Mouse (Mus musculus) liver, adult (tissue): Measurements from ENCODE around the gene Scn2a.

Experiments
- GATA4 ChIP-seq: IDR thresholded peaks from 2 replicates; pipeline ENCODE4 v1.6.1; 2014; ENCODE audit warnings: mild to moderate bottlenecking, low read length; ENCODE audit not compliant: insufficient replicate concordance

Scn2a gene

DNA sequence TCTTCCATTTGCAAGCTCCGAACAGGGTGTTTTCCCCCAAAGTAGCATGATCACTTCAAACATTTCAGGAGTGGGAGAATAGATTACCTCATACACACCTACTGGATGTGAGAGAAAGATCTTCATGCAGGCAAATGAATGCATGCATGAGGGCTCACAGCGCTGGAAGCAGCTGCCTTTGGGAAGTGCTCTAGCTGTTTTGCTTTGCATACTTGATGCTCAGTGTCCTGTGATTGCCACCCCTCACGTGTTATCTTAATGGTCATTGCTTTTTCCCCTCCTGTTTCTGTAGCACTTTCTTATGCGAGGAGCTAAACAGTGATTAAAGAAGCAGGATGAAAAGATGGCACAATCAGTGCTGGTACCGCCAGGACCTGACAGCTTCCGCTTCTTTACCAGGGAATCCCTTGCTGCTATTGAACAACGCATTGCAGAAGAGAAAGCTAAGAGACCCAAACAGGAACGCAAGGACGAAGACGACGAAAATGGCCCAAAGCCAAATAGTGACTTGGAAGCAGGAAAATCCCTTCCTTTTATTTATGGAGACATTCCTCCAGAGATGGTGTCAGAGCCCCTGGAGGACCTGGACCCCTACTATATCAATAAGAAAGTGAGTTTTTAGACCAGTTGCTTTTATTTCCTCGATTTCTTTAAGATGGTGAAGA, 49.7 kb downstream of the Scn2a start:
- TF ChIP-seq GATA4 = no peak

DNA sequence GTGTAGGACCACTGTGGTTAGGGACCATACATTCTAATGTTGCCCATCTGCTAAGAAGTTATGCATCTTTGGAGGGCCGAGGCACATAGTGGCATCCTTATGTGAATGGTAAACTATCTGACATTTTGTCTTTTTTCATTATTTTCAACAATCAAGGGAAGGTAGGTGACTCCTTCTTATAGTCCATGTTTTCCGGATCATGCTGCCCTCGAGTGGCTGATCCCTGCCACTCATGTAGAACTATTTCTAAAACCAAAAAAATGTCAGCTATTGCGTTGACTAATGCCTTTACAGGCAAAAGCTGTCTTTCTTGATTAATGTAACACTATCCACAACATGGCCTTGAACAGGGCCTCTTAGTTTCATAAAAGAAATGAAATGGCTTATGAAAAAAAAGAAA, 59.0 kb downstream of the Scn2a start:
- TF ChIP-seq GATA4 = no peak

DNA sequence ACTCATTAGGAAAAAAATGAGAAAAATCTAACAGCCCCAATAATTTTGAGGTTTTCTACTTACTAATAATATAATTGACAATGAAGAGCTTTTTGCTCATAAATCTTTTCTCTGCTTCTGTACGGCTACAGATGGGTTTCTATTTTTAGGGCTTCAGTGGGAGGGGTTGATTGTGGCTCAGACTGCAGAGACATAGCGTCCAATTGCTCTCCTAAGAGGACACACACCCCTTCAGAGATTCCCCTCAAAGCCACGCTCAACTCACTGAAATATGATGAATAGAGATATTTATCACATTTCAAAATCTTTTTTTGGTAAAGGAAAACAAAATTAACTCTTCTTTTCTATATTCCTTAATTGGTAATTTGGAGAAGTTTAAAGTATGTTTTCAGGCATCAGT, 64.6 kb downstream of the Scn2a start:
- TF ChIP-seq GATA4 = no peak

DNA sequence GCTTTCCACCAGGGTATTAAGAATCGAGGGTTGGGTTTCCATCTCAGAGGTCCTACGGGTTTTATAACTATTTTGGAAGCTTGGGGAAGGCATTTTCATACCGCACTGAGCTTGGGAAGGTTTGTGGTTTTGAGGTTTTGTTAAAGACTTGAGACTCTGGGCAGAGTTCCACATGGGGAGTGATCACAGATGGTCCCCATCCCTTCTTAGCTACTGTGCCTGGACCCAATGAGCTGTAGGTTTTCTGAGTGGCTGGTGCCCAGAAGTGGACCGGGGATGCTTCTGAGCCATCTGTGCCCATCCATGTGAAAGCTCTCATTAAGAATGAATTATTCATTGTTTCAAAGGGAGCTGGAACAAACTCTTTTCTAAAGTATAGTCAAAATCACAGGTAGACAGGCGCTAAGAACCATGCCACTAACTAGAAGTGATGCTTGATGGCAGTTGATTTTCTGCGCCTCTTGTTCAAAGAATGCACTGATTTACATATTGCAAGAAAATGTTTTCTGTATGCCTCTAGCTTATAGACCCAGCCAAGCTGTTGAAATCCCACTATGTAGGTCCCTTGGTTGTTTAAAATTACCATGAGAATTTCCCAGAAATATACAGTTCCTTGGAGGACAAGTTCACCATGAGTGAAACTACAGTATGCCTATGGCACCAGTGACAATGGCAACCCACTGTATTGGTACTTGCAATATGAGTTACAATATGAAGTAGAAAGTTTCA, 70.0 kb downstream of the Scn2a start:
- no peak for TF ChIP-seq GATA4

DNA sequence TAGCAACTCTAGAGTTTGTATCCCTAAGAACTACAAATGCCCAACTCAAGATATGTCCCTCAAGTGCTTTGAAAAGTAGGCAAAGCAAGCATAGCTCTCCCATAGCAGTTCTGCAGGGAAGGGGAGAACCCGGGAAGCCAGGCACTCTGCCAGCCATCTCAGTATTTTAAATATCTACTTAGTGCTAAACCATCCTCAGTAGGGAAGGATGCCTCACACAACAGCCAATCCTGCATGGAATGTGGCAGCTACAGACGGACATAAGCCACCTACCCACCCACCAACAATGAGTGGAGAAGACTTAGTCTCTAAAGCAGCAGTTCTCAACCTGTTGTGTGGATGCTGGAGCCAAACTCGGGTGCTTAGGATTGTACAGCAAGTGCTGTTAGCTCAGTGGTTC, 73.9 kb downstream of the Scn2a start:
- TF ChIP-seq GATA4 = no peak

DNA sequence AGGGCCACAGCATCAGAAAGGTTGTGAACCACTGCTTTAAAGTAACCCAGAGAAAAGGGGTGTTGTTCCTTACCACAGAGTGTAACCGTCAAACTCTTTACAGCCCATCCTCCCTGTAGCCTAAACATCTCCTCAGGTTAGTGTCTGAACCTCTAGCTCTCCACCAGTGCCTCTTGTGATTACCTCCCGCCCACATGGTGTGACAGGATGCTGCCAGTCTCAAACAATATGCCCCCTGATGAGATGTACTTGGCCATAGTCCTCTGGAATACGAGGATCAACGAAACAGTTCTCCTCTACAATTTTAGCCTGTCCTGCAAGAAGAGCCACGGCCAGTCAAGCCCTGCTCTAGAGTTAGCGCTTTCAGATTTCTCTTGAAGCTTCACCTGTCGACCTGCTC, 74.5 kb downstream of the Scn2a start:
- TF ChIP-seq GATA4 = no peak

DNA sequence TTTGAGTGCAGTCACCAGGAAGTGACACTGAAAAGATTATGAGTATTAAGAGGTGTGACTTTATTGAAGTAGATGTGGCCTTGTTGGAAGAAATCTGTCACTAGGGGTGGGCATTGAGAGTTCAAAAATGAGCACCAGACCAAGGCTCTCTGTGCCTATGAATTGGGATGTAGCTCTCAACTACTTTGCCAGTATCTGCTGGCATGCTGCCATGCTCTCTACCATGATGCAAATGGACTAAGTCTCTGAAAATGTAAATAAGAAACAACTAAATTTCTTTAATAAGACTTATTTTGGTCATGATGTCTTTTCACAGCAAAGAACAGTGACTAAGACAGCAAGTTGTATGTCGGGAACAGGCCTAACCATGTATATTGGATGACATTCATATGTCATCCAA, 79.7 kb downstream of the Scn2a start:
- no peak for TF ChIP-seq GATA4

DNA sequence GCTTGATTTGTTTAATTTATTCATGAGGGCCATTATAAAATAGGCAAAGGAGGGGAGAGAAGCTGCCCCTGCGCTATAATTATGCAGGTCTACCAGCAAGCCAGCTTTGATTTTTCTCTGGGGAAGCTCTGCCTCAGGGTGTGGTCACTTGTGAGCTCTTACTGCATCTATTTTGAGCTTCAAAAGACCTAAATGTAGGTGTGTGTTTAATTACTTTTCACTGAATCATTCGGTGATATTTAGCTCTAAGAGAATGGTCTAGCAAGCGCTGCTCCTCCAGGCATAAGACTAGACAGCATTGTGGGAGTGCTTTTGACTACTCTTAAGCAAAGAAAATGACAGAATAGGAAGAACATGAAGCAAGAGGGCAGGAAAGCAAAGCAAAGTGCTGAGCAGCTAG, 80.6 kb downstream of the Scn2a start:
- no peak for TF ChIP-seq GATA4

DNA sequence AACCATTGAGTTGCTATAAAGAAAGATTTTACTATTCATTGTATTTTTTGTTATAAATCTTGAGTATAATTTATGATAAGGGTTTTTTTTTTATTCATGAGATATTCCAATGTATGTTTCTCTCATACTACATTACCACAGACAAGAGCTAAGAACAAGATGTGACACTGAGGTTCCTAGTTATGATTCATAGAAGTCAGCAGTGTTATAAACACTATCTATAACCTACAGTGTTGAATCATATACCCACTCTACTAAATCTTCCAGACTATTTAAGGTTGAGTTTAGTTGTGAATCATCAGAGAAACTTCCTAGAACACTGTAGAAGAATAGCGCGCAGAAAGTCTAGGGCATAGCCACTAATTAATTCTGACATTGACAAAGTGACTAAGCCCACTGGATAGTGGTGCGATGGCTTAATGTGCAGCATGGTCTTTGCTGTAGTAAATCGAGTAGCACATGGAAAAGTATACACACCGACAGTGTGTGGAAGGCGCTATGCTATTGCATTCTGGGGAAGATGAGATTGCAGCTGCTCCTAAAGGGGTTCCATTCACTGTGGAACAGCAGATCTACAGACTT, 101.7 kb downstream of the Scn2a start:
- TF ChIP-seq GATA4 = no peak

DNA sequence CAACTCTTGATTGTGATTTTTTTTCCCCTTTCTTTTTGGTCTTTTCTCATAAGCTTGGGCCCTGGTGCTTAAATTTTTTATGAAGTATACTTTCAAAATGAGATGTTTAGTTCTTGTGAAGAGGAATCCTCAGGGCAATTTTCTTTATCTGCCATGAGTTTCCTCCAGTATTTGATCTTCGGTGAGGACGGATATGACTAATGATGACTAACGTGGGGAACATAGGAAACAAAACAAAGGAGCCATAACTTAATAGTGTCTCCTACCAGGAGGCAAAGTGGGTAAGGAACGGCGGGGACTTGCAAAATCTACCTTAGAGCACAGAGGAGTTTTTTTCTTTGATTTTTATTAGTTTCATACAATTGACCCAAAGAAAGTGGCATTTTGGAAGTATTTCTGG, 124.8 kb downstream of the Scn2a start:
- no peak for TF ChIP-seq GATA4

DNA sequence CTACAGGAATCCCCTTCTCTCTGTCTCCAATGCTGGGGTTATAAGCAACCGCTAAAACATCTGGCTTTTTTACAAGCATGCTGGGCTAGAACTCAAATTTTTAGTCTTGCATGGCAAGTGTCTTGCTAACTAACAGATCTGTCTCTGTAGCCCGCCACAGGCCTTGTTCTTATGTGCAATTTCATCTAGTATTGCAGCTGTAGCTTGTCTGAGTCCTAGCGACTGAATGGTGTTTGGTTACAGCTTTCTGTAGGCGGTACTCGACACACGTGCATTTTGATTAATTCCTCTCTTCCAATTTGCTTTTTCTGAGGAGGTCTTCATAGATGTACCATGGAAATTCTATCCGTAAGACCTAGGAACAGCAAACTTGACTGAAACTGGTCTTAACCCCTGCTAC, 161.9 kb downstream of the Scn2a start:
- TF ChIP-seq GATA4 = no peak

DNA sequence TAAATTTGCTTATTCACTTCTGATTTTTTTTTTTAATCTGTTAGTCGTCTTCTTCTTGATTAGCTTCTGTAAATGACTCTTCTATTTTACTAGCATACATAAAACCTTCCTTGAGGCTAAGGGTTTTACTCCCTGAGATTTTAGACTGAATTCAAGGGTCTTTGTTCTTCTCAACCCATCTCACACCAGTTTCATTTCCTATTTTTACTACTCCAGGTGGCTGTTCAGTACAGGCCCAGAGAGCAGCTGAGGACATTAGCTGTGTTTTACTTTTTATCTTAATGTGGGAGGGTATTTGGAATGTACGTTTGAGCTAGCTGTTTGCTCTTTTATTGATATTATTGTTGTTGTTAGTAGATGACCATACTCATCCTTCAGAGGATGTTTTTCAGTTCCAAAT, 162.8 kb downstream of the Scn2a start:
- TF ChIP-seq GATA4 = no peak

DNA sequence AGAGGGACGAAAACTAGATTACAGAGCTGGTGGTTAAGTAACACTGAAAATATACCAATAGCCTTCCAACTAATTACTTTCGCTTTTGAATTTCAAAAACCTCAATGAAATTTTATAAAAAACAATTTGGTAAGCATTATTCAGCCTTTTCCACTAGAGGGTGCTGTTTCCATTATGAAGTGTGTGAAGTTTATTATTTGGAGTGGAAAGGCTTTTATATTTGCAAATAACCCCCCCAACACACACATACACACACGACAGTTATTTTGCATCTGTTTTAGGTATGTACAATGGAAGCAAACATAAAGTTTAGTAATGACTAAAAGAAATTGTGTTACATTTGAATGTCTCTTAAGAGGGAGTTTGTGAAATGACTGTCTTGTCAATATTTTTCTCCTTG, 171.9 kb downstream of the Scn2a start:
- TF ChIP-seq GATA4 = no peak

DNA sequence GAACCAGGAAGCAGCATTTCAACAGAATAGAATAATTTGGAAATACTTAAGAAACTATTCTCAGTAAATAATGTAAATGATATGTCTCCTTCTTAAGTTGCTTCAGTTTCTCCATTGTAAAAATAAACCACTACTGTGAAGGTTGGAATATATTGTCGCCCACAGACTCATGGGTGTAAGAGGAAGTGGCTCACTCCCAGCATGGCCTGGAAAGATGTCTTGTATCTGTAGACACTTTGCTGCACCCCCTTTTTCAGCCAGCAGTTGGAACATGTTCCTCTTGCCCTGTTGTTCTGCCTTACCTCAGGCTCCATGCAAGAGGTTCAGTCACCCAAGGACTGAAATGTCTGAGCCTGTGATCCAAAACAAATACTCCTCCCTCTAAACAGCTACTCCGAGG, 173.0 kb downstream of the Scn2a start:
- no peak for TF ChIP-seq GATA4

DNA sequence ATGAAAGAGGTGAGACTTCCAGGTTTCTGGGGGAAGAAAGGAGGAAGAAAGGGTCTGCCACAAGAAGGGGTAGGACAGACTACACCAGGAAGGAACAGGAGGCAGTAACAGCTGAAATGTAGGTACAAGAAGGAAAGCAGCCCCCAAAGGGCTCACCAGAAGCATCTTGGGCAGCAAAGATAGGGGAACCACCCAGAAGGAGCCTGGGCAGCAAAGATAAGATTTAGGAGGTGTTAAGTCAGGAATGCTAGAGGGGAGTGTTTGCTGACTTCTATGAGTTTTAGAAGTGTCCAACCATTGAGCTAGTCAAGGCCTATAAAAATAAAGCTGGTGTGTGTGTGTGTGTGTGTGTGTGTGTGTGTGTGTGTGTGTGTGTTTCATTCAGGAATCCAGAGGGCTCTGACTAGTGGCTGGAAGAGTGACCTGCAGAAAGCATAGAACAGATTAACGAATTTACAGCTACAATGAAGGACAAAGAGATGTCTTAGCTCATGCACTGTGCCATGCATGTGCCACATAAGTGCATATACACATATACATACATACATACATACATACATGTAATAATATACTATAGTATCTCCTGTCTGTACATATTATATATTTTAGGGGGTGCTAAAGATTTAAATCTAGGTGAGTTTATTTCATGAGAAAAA, 180.6 kb downstream of the Scn2a start:
- no peak for TF ChIP-seq GATA4

DNA sequence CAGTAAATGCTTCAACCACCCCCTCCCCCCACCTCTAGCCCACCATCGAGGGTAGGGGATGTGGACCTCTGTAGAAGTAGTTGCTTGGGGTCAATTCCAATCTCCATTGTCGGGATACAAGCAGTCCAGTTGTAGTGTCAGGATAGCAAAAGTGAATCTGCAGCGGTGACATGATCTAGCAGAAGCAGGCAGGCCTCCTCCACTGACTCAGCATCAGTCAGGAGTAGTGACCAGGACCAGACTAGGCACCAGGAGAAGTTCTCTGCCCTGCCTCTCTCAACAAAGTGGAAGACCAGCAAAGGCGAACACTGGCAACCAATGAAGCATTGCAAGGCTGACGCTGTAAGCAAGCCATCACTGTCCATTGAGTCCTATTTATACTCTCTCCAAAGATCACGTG, 186.0 kb downstream of the Scn2a start:
- no peak for TF ChIP-seq GATA4
